Mouse (Mus musculus) neural tube, embryonic 15.5 days (tissue): ENCODE results near the gene Fam166a. TPM values are rescaled to one million over a fixed set of nuclear protein-coding genes. Genes with fewer than 3 reads are reported as not detected.

Experiments used
- ATAC-seq: fragments of 200-750 bp; cut with Nextera tagmentation; 2 replicates; pipeline ENCODE4 v1.8.0; 2017; ENCODE audit warnings: mild to moderate bottlenecking, moderate TSS enrichment, moderate library complexity; ENCODE audit not compliant: low FRiP score
- H3K27ac ChIP-seq: fragments of 300-500 bp; sonication (generic); replicated peaks from 2 replicates; pipeline ENCODE4 v1.5.1; 2015; ENCODE audit warnings: mild to moderate bottlenecking, inconsistent platforms
- H3K27me3 ChIP-seq: fragments of 300-500 bp; sonication (generic); replicated peaks from 2 replicates; pipeline ENCODE4 v1.6.1; 2015; ENCODE audit warnings: inconsistent platforms
- H3K36me3 ChIP-seq: fragments of 300-500 bp; sonication (generic); 2 replicates; pipeline ENCODE4 v1.6.1; 2015; ENCODE audit warnings: inconsistent platforms
- H3K4me1 ChIP-seq: fragments of 300-500 bp; sonication (generic); 2 replicates; pipeline ENCODE4 v1.6.1; 2015; ENCODE audit warnings: inconsistent platforms
- H3K4me2 ChIP-seq: fragments of 300-500 bp; sonication (generic); 2 replicates; pipeline ENCODE4 v1.6.1; 2015; ENCODE audit warnings: inconsistent platforms, mild to moderate bottlenecking, moderate library complexity
- H3K4me3 ChIP-seq: fragments of 300-500 bp; sonication (generic); replicated peaks from 2 replicates; pipeline ENCODE4 v1.5.1; 2015; ENCODE audit warnings: mild to moderate bottlenecking, inconsistent platforms
- H3K9ac ChIP-seq: fragments of 300-500 bp; sonication (generic); replicated peaks from 2 replicates; pipeline ENCODE4 v1.6.1; 2015; ENCODE audit warnings: mild to moderate bottlenecking, inconsistent platforms
- H3K9me3 ChIP-seq: fragments of 300-500 bp; sonication (generic); replicated peaks from 2 replicates; pipeline ENCODE4 v1.6.1; 2016; ENCODE audit warnings: inconsistent platforms
- WGBS: fragments of 180-500 bp; shearing (Covaris S2); methylation state at CpG from one replicate; pipeline ENCODE4 v1.1.7; 2015; ENCODE audit warnings: mixed read lengths; 5-methylcytosine and 5-hydroxymethylcytosine counted together
- polyA plus RNA-seq: library from polyadenylated mRNA; unstranded; fragments of >200 nt; fragmentation: Nextera tagmentation; extraction: Ambion mirVana; gene quantifications from 2 replicates; pipeline ENCODE4 v1.2.1, GENCODE M21; 2015

The Fam166a gene
- polyA plus RNA-seq, 1 experiment from 2014 or later = not detected

GRCm38 (mm10) chr2:25224766-25225752 is 6.5 kb downstream of the Fam166a start:
- H3K9ac ChIP-seq = peak overlapping the region; percentile 63
- H3K4me1 ChIP-seq = peaks cover 32% of the 10 kb centered on the region
- ATAC-seq = peak; percentile 96
- H3K4me3 ChIP-seq = peak overlapping the region; percentile 92
- whole genome bisulfite sequencing = 2% methylated on average over 41 of the region's 41 CpGs
- peaks cover 5% of the 10 kb centered on the region; the same call in 1 of the 2 replicates for H3K36me3 ChIP-seq
- no peaks in the 10 kb centered on the region for H3K9me3 ChIP-seq
- no peaks in the 10 kb centered on the region for H3K27me3 ChIP-seq
- H3K4me2 ChIP-seq = peak overlapping the region; percentile 61
- peak overlapping the region; percentile 99 for H3K27ac ChIP-seq

- no peak for ATAC-seq
- peaks cover 32% of the 10 kb centered on the region for H3K4me1 ChIP-seq
- peak overlapping the region; percentile 63; the same call in 1 of the 2 replicates for H3K9ac ChIP-seq
- H3K9me3 ChIP-seq = no peaks in the 10 kb centered on the region
- H3K4me3 ChIP-seq = peak overlapping the region; percentile 92; the same call in 1 of the 2 replicates
- peak overlapping the region; percentile 61; the same call in 1 of the 2 replicates for H3K4me2 ChIP-seq
- H3K27me3 ChIP-seq = no peaks in the 10 kb centered on the region
- peaks cover 5% of the 10 kb centered on the region; the same call in 1 of the 2 replicates for H3K36me3 ChIP-seq
- 72% methylated on average over 8 of the region's 8 CpGs for WGBS
- H3K27ac ChIP-seq = peak overlapping the region; percentile 99
These were observed 7.3 kb downstream of the Fam166a start for GRCm38 (mm10) chr2:25225811-25226379.

GRCm38 (mm10) chr2:25226864-25227263 is 8.3 kb downstream of the Fam166a start:
- no peak overlapping the region for H3K27ac ChIP-seq
- no peaks in the 10 kb centered on the region for H3K9me3 ChIP-seq
- WGBS = 88% methylated on average over 5 of the region's 5 CpGs
- H3K27me3 ChIP-seq = 0 out of 2 replicates have a peak, but pooled peaks cover 3% of the 10 kb centered on the region
- no peak overlapping the region for H3K4me3 ChIP-seq
- H3K4me1 ChIP-seq = peaks cover 32% of the 10 kb centered on the region
- no peak overlapping the region for H3K4me2 ChIP-seq
- ATAC-seq = no peak
- peaks cover 1% of the 10 kb centered on the region; the same call in 1 of the 2 replicates for H3K36me3 ChIP-seq
- no peak overlapping the region for H3K9ac ChIP-seq

GRCm38 (mm10) chr2:25227406-25227805 is 8.9 kb downstream of the Fam166a start:
- no peak overlapping the region for H3K4me2 ChIP-seq
- no peaks in the 10 kb centered on the region for H3K9me3 ChIP-seq
- no peak for ATAC-seq
- H3K27me3 ChIP-seq = 0 out of 2 replicates have a peak, but pooled peaks cover 3% of the 10 kb centered on the region
- H3K9ac ChIP-seq = no peak overlapping the region
- no peaks in the 10 kb centered on the region for H3K36me3 ChIP-seq
- no peak overlapping the region for H3K27ac ChIP-seq
- H3K4me3 ChIP-seq = no peak overlapping the region
- 91% methylated on average over 4 of the region's 4 CpGs for WGBS
- peaks cover 32% of the 10 kb centered on the region for H3K4me1 ChIP-seq

GRCm38 (mm10) chr2:25228431-25228889 is 9.9 kb downstream of the Fam166a start:
- H3K27me3 ChIP-seq = 0 out of 2 replicates have a peak, but pooled peaks cover 3% of the 10 kb centered on the region
- peak overlapping the region; percentile 49 for H3K4me2 ChIP-seq
- WGBS = 2% methylated on average over 7 of the region's 7 CpGs
- no peak overlapping the region for H3K9ac ChIP-seq
- peaks cover 28% of the 10 kb centered on the region for H3K4me1 ChIP-seq
- H3K4me3 ChIP-seq = peak overlapping the region; percentile 20
- ATAC-seq = no peak
- H3K27ac ChIP-seq = peak overlapping the region; percentile 77
- H3K9me3 ChIP-seq = no peaks in the 10 kb centered on the region
- H3K36me3 ChIP-seq = no peaks in the 10 kb centered on the region

GRCm38 (mm10) chr2:25228995-25229530 is 10.5 kb downstream of the Fam166a start:
- 75% methylated on average over 6 of the region's 6 CpGs for WGBS
- Histone ChIP-seq H3K4me3 (no peak overlapping the region), H3K27me3 (0 out of 2 replicates have a peak, but pooled peaks cover 3% of the 10 kb centered on the region), H3K9me3 (no peaks in the 10 kb centered on the region), H3K27ac (no peak overlapping the region), H3K36me3 (no peaks in the 10 kb centered on the region), H3K4me2 (peak overlapping the region; percentile 49), H3K4me1 (peaks cover 22% of the 10 kb centered on the region), H3K9ac (no peak overlapping the region)
- no peak for ATAC-seq

- Histone ChIP-seq H3K4me2 (no peak overlapping the region), H3K9me3 (no peaks in the 10 kb centered on the region), H3K9ac (no peak overlapping the region), H3K27me3 (0 out of 2 replicates have a peak, but pooled peaks cover 3% of the 10 kb centered on the region), H3K4me1 (peaks cover 22% of the 10 kb centered on the region), H3K36me3 (no peaks in the 10 kb centered on the region), H3K27ac (no peak overlapping the region), H3K4me3 (no peak overlapping the region)
- WGBS = 82% methylated on average over 5 of the region's 5 CpGs
- no peak for ATAC-seq
These were observed 11.0 kb downstream of the Fam166a start for GRCm38 (mm10) chr2:25229582-25229981.

GRCm38 (mm10) chr2:25230581-25230980 is 12.0 kb downstream of the Fam166a start:
- H3K4me3 ChIP-seq = no peak overlapping the region
- H3K4me1 ChIP-seq = peaks cover 18% of the 10 kb centered on the region
- 0 out of 2 replicates have a peak, but pooled peaks cover 6% of the 10 kb centered on the region for H3K27me3 ChIP-seq
- H3K9ac ChIP-seq = no peak overlapping the region
- 87% methylated on average over 7 of the region's 7 CpGs for WGBS
- H3K27ac ChIP-seq = no peak overlapping the region
- no peak for ATAC-seq
- no peak overlapping the region for H3K4me2 ChIP-seq
- no peaks in the 10 kb centered on the region for H3K36me3 ChIP-seq
- H3K9me3 ChIP-seq = no peaks in the 10 kb centered on the region

GRCm38 (mm10) chr2:25231038-25231437 is 12.5 kb downstream of the Fam166a start:
- H3K36me3 ChIP-seq = no peaks in the 10 kb centered on the region
- no peak overlapping the region for H3K4me3 ChIP-seq
- WGBS = 68% methylated on average over 12 of the region's 12 CpGs
- peaks cover 14% of the 10 kb centered on the region for H3K4me1 ChIP-seq
- ATAC-seq = no peak
- no peaks in the 10 kb centered on the region for H3K9me3 ChIP-seq
- H3K27ac ChIP-seq = no peak overlapping the region
- peaks cover 6% of the 10 kb centered on the region; the same call in 1 of the 2 replicates for H3K27me3 ChIP-seq
- no peak overlapping the region for H3K4me2 ChIP-seq
- H3K9ac ChIP-seq = no peak overlapping the region

GRCm38 (mm10) chr2:25233421-25233820 is 14.9 kb downstream of the Fam166a start:
- 88% methylated on average over 4 of the region's 4 CpGs for WGBS
- Histone ChIP-seq H3K4me2 (no peak overlapping the region), H3K4me1 (peaks cover 9% of the 10 kb centered on the region), H3K9me3 (no peaks in the 10 kb centered on the region), H3K36me3 (no peaks in the 10 kb centered on the region), H3K27ac (no peak overlapping the region), H3K9ac (no peak overlapping the region), H3K4me3 (no peak overlapping the region), H3K27me3 (peaks cover 10% of the 10 kb centered on the region; the same call in 1 of the 2 replicates)
- no peak for ATAC-seq

GRCm38 (mm10) chr2:25234050-25234449 is 15.5 kb downstream of the Fam166a start, which contains the start of gene Slc34a3:
Gene Slc34a3, minus strand, starts transcription at chr2:25234364.
- Histone ChIP-seq H3K4me2 (no peak within 1 kb of the TSS), H3K4me1 (peaks cover 3% of the 10 kb centered on the region), H3K9ac (no peak within 1 kb of the TSS), H3K9me3 (no peaks in the 10 kb centered on the region), H3K36me3 (no peaks in the 10 kb centered on the region), H3K27me3 (peaks cover 10% of the 10 kb centered on the region; the same call in 1 of the 2 replicates), H3K4me3 (no peak within 1 kb of the TSS), H3K27ac (no peak within 1 kb of the TSS)
- no peak for ATAC-seq
- 85% methylated on average over 3 of the region's 3 CpGs for WGBS
